Mouse (Mus musculus) layer of hippocampus, adult 11-12 months (tissue): ENCODE data around the gene Gm17482.

ENCODE experiments used
- DNase-seq: peaks from one replicate; pipeline ENCODE4 v3.0.0; 2022; ENCODE audit warnings: low spot score

The Gm17482 gene

DNA sequence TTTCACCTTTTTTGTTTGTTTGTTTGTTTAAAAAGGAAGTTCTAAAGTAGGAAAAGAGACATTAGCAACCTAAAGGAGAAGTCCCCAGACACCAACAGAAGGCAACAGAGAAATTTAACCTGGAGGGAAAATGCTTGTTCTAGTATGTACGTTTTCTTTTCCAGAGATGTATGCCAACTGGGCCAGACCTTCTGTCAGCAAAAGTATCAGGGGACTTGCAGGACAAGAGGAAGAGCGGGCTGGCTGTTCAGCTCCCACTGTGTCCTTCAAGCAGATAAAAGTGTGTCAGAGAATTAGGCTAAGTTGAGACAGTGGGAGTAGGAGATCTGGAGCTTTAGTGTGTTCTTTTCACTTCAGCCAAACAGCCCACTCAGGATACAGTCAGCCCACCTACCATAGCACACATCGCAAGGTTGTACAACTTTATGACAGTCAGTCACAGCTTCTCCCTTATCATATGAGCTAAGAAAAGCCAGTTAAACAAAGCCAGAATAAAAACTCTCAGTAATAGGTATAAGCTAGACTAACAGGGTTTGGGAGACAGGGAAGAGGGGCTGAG lies 18.4 kb downstream of the Gm17482 start:
- DNase-seq: no peak

DNA sequence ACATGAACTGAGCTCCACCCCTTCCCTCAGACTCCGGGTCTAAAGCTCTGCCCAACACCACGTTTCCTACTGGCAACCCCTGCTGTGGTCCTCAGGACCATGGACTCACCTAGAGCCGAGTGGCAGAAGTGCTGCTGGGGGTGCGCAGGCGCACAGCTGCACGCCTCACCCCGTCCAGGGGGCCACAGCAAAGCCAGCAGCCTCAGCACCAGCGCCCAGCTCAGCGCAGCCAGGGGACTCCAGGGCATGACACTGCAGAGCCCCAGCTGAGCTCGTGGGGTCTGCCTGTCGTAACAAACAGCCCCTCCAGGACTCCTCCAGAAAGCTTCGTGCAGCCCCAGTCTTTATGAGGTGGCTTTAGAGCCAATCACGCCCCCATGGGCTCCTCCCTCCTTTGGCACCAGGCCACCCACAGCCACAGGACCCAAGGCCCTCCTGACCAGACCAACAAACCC lies 24.4 kb downstream of the Gm17482 start:
- no peak for DNase-seq

DNA sequence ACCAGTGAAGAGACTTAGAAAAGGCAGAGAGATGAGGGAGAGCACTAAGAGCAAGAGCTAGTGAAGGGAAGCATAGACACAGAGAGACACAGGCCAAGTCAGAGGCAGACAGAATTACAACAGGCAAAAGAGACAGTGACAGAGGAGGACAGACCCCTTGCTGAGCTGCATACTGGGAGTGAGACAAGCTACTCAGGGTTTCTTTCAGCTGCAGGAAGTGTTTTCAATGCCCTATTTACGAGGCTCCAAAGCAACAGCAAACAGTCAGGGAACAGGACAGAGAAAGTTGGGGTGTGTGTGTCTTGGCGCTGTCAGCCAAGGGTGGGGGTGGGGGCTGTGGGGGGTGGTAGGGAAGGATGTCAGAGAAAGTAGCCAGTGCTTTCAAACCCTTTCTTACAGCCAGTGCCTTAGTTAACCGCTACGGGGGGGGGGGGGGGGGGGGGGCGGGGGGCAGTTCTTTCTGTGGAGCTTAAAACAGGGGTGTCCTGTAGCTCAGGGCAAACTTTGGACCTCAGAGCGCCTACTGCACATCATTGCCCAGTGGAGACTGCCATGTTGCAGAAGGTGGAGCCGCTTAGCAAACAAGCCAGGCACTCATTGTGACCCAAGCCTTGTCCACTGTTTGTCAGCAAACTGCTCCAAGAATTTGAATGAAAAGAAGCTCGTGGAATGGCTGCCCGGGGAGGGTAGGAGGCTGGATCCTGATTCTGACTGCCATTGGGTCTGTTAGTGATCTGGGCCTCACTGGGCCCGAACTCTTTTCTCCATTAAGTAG lies 25.1 kb downstream of the Gm17482 start, which contains the start of gene Timp4:
Timp4 (minus strand) TSS at position 107 of the 775 bp plus-strand sequence.
- no peak for DNase-seq

DNA sequence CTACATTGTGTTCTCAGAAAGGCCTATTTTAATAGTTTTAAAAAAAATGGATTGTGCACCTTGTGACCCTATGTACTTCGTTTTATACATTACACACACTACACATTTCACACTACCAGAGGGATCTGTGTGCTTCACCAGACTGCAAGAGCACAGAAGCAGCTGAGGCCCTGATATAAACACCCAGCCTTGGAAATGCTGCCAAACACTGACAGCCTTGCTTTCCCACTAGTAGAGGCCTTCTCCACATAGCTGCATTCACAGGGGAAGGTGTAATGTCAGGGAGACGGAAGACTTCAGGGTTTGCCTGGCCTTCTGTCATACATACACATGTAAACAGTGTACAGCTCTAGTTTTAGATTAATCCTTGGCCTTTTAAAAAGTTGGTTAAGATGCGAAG lies 28.0 kb downstream of the Gm17482 start:
- no peak for DNase-seq

DNA sequence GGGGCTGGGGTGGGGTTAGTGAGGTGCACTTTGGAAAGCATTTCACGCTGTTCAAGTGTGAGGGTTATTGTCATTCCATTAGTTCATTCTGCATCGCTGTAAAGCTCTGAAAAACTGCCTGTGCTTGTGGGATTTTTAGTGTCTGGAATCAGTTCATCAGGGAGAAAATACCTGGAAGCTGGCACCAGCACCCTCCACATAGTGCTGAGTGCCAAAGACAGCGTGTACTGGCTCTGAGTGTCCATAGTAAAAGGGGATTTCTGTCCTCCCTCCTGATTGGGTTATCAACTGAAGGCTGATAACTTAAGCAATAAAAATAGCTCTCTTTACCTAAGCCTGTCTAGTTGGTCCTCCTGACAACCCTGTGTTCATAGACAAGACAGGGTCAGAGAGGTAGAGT lies 33.4 kb downstream of the Gm17482 start:
- DNase-seq: no peak

DNA sequence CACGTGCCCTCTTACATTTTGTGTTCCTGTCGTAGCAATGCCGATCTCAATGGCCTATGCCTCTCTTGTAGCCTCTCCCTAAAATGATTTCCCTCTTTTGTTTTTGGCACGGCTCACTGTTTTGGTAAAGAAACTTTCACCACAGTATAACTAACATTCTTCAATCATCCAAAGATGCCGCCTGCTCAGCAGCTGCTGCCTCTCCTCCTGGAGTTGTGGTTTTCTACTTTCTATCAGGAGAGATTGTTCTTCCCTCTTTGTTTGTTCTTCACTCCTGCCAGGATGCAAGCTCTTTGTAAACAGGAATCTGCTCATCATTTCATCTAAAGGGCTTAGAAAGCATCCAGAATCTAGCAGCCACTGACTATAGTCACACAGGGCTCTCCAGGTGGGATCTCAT lies 39.6 kb downstream of the Gm17482 start:
- no peak for DNase-seq

DNA sequence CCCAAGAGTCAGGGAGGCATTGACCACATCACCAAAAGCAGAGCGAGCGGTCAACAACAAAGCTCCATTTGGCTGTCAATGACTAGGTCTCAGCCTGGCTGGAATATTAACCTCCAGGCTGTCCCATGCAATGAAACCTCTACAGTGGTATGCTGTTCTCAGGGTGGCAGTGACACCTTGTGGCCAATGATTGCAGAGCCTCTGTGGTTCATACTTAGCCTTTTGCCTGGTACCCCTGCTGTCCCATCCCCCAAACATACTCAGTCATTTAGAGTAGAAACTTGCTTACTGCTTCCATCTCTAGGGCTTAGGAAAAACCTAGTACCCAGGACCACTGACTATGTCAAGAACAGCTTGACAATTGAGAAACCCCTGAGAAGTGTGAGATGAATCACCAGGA lies 40.8 kb downstream of the Gm17482 start:
- peak; percentile 76 for DNase-seq

DNA sequence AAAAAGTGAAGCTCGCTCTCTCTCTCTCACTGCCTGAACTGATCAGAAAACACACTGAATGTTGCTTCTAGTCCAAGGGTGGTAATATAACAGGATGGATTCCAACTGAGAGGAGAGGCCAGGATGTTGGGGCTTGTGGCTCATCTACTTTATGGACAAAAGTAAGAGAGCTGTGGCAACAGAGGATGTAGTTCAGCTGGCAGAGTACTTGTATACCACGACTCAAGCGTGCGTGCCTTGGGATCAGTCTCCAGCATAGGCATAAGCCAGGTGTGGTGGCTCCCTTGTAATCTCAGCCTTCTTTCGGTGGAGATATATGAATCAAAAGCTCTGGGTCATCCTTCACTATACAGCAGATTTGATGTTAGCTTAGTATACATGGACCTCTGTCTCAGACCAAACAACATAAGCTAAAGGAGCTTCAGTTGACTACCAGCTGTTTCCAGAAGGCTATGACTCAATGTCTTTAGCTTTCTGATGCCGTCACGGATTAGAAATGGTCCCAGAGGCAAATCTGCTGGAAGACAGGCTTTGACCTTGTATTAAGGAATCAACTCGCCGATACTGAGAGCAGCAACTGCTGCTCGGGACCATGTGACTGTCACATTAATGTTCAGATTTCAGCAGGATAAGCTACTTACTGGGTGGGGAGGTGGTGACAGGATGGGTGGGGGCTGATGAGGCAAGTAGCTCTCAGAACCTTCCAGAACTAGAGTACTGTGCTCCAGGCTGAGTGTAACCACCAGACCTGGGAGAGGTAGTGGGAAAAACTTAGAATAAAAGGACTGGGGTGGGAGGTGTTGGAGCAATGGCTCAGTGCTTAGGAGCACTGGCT lies 41.6 kb downstream of the Gm17482 start:
- DNase-seq: no peak

DNA sequence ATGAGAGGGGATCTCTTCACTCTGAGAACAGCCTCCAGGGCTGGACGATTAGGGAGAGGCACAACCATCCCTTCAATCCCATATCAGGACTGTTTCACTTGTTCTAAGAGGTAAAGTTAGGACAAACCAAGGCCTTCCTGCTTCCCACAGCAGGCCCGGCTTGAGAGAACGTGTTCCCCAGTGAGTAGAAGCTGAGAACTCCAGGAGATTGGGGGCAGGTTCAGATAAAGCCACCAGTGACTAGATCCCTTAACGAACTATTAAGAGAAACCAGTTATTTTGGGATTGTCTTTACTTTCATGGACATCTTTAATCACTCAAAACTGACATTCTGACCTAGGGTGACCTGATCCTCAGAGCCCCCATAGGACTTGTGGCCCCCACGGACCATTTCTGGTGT lies 42.4 kb downstream of the Gm17482 start:
- DNase-seq: no peak

DNA sequence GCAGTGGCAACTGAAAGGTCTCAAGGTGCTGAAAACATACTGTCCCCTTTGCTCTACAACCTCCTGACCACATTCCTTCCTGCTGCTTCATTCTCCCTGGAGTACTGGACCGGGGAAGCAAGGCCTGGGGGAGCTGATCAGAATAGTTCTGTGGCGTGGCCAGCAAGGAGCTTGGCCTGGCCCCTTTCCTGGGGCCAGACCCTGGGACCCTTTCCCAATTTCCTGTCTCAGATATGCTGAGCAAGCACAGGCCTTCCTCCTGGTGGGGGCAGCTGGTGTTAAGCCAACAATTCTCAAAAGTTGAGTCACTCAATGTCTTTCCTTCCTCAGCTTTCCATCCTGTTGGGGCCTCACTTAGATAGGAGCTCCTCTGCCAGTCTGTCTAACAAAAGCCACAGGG lies 42.9 kb downstream of the Gm17482 start:
- DNase-seq: no peak

DNA sequence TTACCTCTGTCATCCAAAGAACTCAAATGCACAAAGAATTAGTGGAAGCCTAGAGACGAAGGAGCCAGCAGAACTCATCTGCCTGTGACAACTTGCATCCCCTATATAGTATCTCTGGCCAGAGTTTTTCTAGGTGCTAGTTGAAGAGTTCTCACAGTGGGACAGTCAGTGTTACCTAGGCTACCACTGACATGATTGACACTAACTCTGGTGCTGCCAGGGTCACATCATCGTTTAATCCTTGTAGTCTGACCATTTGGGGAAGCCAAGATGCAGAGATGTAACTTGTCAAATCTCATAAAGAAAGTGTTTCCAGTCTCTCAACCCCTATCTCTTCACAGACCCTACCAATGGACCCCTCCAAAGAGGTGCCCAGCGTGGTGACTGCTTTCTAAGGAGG lies 44.2 kb downstream of the Gm17482 start:
- no peak for DNase-seq

DNA sequence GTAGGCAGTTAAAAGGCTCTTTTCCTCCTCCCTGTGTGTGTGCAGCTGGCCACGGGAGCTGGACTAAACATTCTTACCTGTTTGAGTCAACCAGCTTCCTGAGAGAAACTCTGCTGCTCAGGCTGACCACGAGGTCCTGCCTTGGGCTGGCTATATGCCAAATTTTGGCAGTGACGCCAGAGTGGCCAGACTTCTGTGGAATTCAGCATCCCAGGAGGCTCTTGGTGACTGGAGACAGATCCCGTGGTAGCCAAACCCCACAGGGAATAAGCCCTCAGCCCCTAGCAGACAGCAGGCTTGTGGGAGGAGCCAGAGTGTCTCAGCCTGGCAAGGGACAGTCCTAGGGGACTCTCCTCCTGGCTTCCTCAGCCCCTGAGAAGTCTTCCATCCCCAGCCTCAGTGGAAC lies 44.7 kb downstream of the Gm17482 start:
- no peak for DNase-seq

DNA sequence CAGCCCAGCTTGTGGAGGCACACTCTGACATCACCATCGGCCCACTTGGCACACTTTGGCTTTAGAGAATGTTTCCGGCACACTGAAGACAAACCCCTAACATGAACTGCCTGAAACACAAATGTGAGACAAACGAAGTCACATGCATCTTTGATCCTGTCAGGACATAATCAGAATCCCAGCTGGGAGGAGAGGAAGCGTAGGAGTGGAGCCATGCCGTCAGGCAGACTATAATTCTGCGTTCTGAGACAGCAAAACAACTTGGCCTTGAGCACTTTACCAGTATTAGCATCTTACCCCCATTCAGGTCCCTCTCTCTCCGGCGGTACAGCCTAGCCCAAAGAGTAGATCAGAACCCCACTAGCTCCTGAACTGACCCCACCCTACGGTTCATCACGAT lies 46.2 kb downstream of the Gm17482 start:
- DNase-seq: no peak

DNA sequence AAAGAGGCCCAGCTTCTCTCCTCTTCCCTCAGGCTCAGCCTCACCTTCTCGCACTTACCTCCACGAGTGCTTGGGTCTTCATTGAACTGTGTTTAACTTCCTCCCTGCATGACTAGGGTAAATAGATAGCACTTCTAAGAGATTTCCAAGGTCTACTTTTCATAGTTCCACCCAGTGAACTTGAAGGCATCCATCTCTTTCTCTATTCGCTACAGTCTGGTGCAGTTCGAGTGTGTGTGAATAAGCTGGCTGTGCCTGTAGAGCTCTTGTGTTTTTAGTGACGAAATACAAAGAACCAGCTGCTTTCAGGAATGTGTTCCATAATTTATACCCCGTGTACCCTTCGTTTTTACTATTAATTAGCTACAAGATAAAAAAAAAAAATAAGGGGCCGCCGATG lies 47.6 kb downstream of the Gm17482 start:
- DNase-seq: no peak

DNA sequence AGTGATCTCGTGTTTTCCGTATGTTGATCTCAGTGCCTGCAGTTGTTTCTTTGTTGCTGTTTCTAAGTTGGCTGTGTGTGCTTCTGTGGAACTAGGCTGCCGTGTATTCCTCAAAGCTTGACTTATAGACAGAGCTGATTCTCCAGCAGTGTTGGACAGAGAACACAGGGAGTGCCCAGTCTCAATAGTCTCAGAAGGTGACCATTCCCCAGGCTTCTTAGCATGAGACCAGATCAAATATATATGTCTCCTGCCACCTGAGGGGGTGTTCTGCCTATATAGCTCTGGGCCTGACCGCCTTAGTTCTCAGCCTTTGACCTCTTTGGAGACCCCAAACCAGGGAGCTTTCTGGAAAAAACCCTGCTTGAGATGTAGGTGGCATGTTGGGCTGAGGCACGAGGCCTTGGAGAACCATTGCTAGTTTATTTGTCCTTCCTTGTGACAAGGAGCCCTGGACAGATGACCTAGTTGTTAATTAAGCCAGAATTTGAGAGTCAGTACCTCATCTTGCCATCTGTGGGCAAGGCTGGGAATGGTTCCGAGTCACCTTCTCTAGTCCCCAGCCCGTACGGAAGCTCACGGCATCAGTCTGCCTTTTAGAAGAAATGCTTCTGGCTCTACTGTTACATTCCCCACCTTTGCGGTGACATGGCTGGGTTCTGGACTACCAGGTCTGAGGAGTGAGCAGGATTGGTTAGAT lies 48.1 kb downstream of the Gm17482 start:
- no peak for DNase-seq

DNA sequence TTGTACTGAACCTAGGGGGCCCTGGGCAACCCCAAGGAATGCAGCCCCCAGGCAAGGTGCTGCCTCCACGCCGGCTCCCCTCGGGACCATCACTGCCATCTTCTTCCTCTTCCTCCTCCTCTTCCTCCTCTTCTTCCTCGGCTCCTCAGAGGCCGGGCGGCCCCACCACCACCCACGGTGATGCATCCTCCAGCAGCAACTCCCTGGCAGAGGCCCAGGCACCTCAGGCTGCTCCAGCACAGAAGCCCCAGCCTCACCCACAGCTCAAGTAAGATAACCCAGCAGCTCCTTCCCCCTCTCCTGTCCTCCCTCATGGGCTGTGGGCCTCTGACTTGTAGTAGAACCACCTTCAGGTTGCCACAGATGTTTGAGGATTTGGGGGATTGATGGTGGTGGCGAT lies 50.9 kb downstream of the Gm17482 start:
- no peak for DNase-seq

DNA sequence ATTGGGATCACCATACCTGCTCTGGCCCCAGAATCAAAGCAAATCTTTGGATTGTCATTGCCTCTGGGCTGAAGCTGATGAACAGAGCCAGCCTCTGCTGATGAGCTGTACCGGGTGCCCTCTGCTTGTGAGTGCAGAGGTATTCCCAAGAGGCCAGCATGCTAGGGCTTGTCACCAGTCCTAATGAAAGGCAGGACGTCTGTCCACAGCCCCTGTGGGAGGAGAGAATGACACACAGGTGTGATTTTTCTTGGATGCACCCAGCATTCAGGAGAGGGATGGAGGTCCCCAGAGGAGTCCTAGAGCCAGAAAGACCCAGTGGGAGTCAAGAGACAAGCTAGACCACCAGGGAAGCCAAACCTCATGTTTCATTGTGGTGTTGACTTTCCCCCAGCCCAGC lies 52.5 kb downstream of the Gm17482 start:
- no peak for DNase-seq

DNA sequence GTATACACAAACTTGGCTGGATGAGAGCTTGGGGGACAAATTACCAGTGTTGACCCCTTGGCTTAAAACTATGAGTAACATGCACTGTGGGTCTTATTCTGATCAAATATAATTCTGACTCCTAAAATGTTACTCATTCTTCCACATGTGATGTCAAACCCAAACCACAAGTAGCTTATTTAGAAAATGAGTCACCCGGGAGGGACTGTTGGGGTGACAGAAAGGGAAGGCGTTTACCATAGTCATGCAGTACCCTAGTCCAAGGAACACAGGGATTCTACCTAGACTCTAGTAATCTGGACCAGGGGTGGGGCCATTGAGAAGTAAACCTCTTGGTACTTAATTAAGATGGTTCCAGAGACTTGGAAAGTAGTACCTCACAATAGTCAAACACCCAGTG lies 57.0 kb downstream of the Gm17482 start:
- DNase-seq: no peak

DNA sequence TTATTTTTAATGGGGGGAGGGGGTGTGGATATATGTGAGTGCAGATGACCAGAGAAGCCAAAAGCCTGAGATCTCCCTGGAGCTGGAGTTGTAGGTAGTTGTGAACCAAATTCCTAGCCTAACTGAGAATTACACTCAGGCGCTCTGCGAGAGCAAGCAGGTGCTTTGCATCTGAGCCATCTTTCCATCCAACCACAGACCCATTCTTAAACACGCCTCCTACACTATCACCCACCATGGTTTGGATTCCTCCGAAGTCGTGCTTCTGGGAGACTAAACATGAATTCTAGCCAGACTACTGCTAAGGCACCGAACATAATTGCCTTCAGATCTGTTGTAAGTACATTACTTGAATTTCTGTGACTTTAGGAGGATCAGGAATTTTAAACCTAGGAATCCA lies 59.3 kb downstream of the Gm17482 start:
- no peak for DNase-seq

DNA sequence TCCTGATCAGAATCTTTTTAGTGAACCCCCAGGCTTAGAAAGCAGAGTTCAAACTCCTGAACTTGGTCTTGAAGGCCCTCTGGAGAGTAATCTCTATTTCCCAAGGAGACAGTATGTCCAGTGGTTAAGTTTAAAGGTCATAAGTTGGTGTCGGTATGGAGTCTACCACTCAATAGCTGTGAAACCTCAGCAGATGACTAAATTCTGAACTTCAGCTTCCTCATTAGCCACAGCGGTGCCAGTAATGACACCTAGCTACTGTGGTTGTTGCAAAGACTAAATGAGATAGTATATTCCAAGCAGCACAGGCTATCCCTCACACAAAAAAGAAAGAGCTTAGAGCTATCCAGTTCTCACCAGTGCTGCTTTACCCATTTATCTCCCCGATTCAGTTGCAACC lies 61.1 kb downstream of the Gm17482 start:
- no peak for DNase-seq

DNA sequence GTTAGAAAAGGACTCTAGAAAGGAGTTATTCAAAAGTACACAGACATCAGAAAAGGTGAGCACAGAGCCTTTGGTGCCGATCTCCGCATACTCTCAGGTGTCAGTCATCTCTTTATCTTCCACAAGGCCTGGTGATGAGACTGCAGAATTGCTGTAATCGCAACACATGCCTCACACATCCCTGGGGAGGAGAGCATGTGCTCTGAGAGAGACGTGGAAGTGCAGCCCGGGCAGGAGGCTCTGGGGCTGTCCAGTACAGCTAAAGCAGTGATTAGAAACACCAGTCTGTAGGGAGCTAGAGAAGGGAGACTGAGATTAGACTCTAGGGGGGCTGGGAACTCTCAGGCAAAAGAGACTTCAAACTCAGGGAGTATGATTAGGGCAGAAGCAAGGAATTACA lies 63.4 kb downstream of the Gm17482 start:
- no peak for DNase-seq

DNA sequence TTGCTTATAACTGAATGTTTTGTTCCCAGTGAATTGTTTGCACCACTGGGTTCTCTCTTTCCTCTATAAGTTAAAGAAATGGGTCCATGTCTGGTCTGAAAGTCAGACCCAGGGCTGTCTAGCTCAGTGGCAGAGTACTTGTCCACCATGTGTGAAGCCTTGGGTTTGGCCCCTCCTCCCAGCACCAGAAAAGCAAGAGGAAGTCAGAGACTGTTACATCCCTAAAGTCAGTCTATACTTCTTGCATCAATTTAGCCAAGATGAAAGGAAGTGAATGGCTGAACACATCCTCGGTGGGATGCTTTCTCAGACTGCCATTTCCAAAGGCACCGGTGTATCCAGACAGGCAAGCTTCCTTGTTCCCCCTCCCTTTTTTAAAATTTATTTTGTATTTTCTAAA lies 63.9 kb downstream of the Gm17482 start:
- no peak for DNase-seq
